Mouse (Mus musculus): ENCODE measurements around the gene Tmem203. TPM values are rescaled to one million over a fixed set of nuclear protein-coding genes. Genes with fewer than 3 reads are reported as not detected.
"Not testable (repeated sequence)": the region's sequence is repeated elsewhere in the genome, so short reads cannot be mapped to it uniquely, and the experiment has no call there.

Gene Tmem203
- polyA plus RNA-seq, 1 experiment, result 26.4 TPM

DNA sequence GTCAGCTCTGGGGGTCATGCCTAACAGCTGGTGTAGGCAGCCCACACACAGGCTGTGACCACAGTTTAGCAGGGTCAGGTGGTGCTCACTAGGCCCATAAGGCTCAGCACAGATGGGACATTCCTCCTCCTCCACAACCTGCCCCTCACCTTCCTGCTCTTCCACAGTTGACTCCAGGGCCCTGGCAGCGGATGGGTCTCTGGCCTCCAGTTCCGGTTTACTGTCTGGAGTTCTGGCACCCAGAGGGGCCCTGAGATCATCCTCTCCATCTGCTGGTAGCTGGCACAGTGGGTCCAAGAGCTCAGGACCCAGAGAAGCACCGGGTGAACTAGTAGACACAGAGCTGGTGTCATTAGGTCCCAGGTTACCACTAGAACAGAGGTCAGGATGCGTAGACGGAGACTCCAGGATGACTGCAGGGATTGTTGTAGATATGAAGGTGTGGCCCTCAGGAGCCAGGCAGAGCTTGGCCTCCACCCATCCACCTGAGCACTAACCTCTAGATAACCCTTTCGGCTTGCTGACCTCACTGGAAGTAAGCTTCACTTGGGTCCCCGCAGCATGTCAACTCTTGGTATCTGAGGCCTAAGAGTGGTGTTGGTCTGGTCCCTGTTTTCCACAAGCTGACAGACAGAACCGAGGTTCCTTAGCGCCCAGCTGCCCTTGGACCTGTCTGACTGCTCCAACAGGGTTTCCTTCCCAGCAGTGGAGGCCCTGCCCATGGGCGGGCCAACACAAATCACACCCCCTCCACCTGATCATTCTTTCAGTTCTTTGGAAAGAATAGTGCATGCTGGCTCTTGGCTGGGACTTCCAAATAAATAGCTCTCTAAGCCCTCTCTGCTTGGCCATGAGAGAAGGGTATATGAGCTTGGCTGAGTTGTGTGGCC is 8.8 kb upstream of the Tmem203 start, which contains the start of gene AL732309.1:
TSS of gene AL732309.1 (minus strand) at position 681 of the 890 bp plus-strand sequence.
- no peak for DNase-seq (ENCODE audit: low read depth)

DNA sequence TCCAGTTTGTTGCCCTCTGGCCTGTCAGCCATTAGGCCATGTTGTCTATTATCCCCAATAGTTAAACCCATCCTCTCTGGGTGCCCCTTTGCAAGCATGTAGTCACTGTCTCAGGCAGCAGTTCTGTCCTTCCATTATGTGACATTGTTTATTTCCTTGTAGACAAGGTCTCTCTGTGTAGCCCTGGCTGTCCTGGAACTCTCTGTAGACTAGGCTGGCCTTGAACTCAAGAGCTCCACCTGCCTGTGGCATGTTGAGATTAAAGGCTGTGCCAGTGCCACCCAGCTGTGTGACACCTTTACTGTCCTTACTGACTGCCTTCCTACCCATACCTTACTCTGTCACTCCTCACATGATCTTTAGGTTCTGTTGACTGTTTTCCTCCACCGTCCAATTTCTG is 2.9 kb upstream of the Tmem203 start:
- TF ChIP-seq POLR2A (IDR thresholded peaks at IDR 0.05; ENCODE audit: borderline replicate concordance, extremely low read depth, insufficient read depth, insufficient read length, poor library complexity, severe bottlenecking) (no peak), CTCF (IDR thresholded peaks at IDR 0.05; ENCODE audit: borderline replicate concordance, extremely low read depth, insufficient read depth, insufficient read length) (peak; percentile 26; the same call in 1 of the 2 replicates)

More for the DNA sequence above, 8.8 kb upstream of the Tmem203 start, which contains the start of gene AL732309.1:
- TF ChIP-seq CTCF (IDR thresholded peaks at IDR 0.05; ENCODE audit: borderline replicate concordance, extremely low read depth, insufficient read depth, insufficient read length) (no peak), POLR2A (IDR thresholded peaks at IDR 0.05; ENCODE audit: borderline replicate concordance, extremely low read depth, insufficient read depth, insufficient read length, poor library complexity, severe bottlenecking) (no peak)

GRCm38 (mm10) chr2:25256443-25257109 is 1.3 kb downstream of the Tmem203 start:
- DNase-seq (ENCODE audit: low read depth), result not testable (repeated sequence)

More for the DNA sequence above, 2.9 kb upstream of the Tmem203 start:
- no peak for DNase-seq (ENCODE audit: low read depth)

DNA sequence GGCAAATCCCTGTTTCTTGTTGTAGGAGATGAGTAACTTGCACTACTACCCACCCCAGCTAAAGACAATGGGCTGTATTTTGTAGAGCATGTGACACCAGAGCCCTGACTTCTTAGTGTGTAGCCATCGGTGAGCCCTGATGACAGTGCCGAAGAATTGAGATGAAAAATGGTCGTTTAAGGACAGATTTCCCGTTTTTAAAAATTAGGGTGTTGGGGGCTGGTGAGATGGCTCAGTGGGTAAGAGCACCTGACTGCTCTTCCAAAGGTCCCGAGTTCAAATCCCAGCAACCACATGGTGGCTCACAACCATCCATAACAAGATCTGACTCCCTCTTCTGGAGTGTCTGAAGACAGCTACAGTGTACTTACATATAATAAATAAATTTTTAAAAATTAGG is 2.0 kb downstream of the Tmem203 start:
- DNase-seq (ENCODE audit: low read depth), result not testable (repeated sequence)

- DNase-seq (ENCODE audit: low read depth), result no peak
- TF ChIP-seq CTCF (IDR thresholded peaks at IDR 0.05; ENCODE audit: borderline replicate concordance, extremely low read depth, insufficient read depth, insufficient read length) (peak; percentile 39; the same call in 1 of the 2 replicates), POLR2A (IDR thresholded peaks at IDR 0.05; ENCODE audit: borderline replicate concordance, extremely low read depth, insufficient read depth, insufficient read length, poor library complexity, severe bottlenecking) (no peak)
Observed at GRCm38 (mm10) chr2:25258887-25259286, 3.6 kb downstream of the Tmem203 start.

DNA sequence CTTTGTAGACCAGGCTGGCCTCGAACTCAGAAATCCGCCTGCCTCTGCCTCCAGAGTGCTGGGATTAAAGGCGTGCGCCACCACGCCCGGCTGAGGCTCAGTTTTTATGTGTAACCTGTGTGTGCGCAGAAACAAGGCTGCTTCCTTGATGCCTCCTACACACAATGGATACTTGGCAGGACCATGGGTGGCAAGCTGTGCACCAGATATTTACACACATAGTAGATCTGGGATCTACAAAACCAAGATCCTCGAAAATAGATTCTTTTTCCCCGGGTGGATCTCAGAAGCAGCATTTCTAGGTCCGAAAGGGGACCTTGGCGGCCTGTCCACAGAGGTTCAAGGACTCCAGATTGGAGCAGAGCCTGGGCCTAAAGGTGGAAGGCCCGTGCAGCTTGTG is 6.6 kb downstream of the Tmem203 start:
- no peak for TF ChIP-seq POLR2A (IDR thresholded peaks at IDR 0.05; ENCODE audit: borderline replicate concordance, extremely low read depth, insufficient read depth, insufficient read length, poor library complexity, severe bottlenecking)
- no peak for TF ChIP-seq CTCF (IDR thresholded peaks at IDR 0.05; ENCODE audit: borderline replicate concordance, extremely low read depth, insufficient read depth, insufficient read length)
- DNase-seq (ENCODE audit: low read depth), result no peak

GRCm38 (mm10) chr2:25262291-25262767 is 7.1 kb downstream of the Tmem203 start, which contains the start of gene Tprn:
Gene Tprn (plus strand): TSS chr2:25262618.
- DNase-seq (ENCODE audit: low read depth), result peak; percentile 99
- peak; percentile 62; the same call in 1 of the 2 replicates for TF ChIP-seq POLR2A (IDR thresholded peaks at IDR 0.05; ENCODE audit: borderline replicate concordance, extremely low read depth, insufficient read depth, insufficient read length, poor library complexity, severe bottlenecking)
- TF ChIP-seq CTCF (IDR thresholded peaks at IDR 0.05; ENCODE audit: borderline replicate concordance, extremely low read depth, insufficient read depth, insufficient read length), result no peak

- peak; percentile 58 for DNase-seq (ENCODE audit: low read depth)
- TF ChIP-seq POLR2A (IDR thresholded peaks at IDR 0.05; ENCODE audit: borderline replicate concordance, extremely low read depth, insufficient read depth, insufficient read length, poor library complexity, severe bottlenecking), result no peak
- TF ChIP-seq CTCF (IDR thresholded peaks at IDR 0.05; ENCODE audit: borderline replicate concordance, extremely low read depth, insufficient read depth, insufficient read length), result no peak
Observed at GRCm38 (mm10) chr2:25262795-25263622, 7.8 kb downstream of the Tmem203 start.

GRCm38 (mm10) chr2:25263623-25264285 is 8.5 kb downstream of the Tmem203 start:
- no peak for DNase-seq (ENCODE audit: low read depth)
- no peak for TF ChIP-seq POLR2A (IDR thresholded peaks at IDR 0.05; ENCODE audit: borderline replicate concordance, extremely low read depth, insufficient read depth, insufficient read length, poor library complexity, severe bottlenecking)
- no peak for TF ChIP-seq CTCF (IDR thresholded peaks at IDR 0.05; ENCODE audit: borderline replicate concordance, extremely low read depth, insufficient read depth, insufficient read length)

GRCm38 (mm10) chr2:25264286-25264660 is 9.0 kb downstream of the Tmem203 start:
- no peak for DNase-seq (ENCODE audit: low read depth)
- TF ChIP-seq CTCF (IDR thresholded peaks at IDR 0.05; ENCODE audit: borderline replicate concordance, extremely low read depth, insufficient read depth, insufficient read length) (no peak), POLR2A (IDR thresholded peaks at IDR 0.05; ENCODE audit: borderline replicate concordance, extremely low read depth, insufficient read depth, insufficient read length, poor library complexity, severe bottlenecking) (no peak)

GRCm38 (mm10) chr2:25264851-25265250 is 9.6 kb downstream of the Tmem203 start:
- DNase-seq (ENCODE audit: low read depth), result no peak
- TF ChIP-seq POLR2A (IDR thresholded peaks at IDR 0.05; ENCODE audit: borderline replicate concordance, extremely low read depth, insufficient read depth, insufficient read length, poor library complexity, severe bottlenecking) (no peak), CTCF (IDR thresholded peaks at IDR 0.05; ENCODE audit: borderline replicate concordance, extremely low read depth, insufficient read depth, insufficient read length) (no peak)
